Mouse (Mus musculus) lung, postnatal 0 days (tissue): ENCODE measurements around the gene Mis18bp1.
"Not testable (repeated sequence)": the region's sequence is repeated elsewhere in the genome, so short reads cannot be mapped to it uniquely, and the experiment has no call there.

Source experiments
- CTCF ChIP-seq: IDR thresholded peaks from 2 replicates; pipeline ENCODE4 v1.5.1; 2016; ENCODE audit warnings: antibody characterized with exemption, mild to moderate bottlenecking
- EP300 ChIP-seq: IDR thresholded peaks from 2 replicates; pipeline ENCODE4 v1.6.1; 2016; ENCODE audit warnings: antibody characterized with exemption, mild to moderate bottlenecking, control low read depth

DNA sequence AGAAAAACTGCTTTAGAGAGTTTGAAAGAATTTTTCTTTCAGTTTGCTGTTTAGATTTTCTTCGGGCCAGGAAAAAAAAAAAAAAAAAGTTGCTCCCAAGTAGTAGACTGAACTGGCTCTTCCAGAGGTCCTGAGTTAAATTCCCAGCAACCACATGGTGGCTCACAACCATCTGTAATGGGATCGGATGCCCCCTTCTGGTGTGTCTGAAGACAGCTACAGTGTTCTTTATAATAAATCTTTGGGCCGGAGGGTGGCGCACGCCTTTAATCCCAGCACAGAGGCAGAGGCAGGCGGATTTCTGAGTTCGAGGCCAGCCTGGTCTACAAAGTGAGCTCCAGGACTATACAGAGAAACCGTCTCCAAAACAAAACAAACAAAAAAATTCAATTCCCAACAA lies 555 bp upstream of the Mis18bp1 start:
- TF ChIP-seq CTCF, result peak; percentile 69
- not testable (repeated sequence) for TF ChIP-seq EP300
